7 mouse cellular contexts compared by ENCODE assay signal in the genomic region with DNA sequence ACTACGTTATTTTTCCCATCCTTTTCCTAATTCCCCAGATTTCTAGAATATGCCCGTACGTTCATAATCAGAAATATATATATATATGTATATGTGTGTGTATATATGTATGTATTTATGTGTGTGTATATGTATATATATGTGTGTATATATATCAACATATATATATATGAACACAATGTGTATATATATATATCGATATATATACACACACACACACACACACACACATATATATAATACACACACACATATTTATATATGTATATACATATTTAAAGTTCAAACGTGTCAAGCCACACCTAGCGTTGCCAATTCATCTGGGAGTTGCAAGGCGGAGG. TPM values are rescaled to one million over a fixed set of nuclear protein-coding genes. Genes with fewer than 3 reads are reported as not detected.
A peak's percentile ranks its signal among the peaks of the same experiment; 100 is the strongest.
DNase-seq lines count a peak whose midpoint lies in the region; ATAC-seq and TF ChIP-seq lines count a peak whose summit lies in the region.

No protein-coding gene starts in this region.

- H3K27ac ChIP-seq in lung, postnatal 0 days (ENCODE audit: low read length): peak overlapping the region; percentile 94
- peak overlapping the region; percentile 77 for H3K27ac ChIP-seq in forebrain, embryonic 12.5 days
- H3K27ac ChIP-seq in limb, embryonic 14.5 days (replicated peaks; ENCODE audit: low read depth, low read length): 0 out of 2 replicates have a peak overlapping the region, but pooled peaks have one; percentile 65
- peak overlapping the region; percentile 92 for H3K27ac ChIP-seq in stomach, embryonic 15.5 days

- TF ChIP-seq CTCF in lung, postnatal 0 days (IDR thresholded peaks at IDR 0.05): no peak

- 27% methylated on average over 7 of the region's 7 CpGs for WGBS in lung, postnatal 0 days
- WGBS in forebrain, embryonic 12.5 days: 43% methylated on average over 7 of the region's 7 CpGs
- WGBS in limb, embryonic 14.5 days: 41% methylated on average over 7 of the region's 7 CpGs
- 30% methylated on average over 7 of the region's 7 CpGs for WGBS in stomach, embryonic 15.5 days

- H3K36me3 ChIP-seq in lung, postnatal 0 days (ENCODE audit: insufficient read depth, low read length): no peaks in the 10 kb centered on the region
- H3K36me3 ChIP-seq in forebrain, embryonic 12.5 days (replicated peaks): no peaks in the 10 kb centered on the region
- no peaks in the 10 kb centered on the region for H3K36me3 ChIP-seq in limb, embryonic 14.5 days (ENCODE audit: control insufficient read depth, insufficient read depth, low read length)
- H3K36me3 ChIP-seq in stomach, embryonic 15.5 days: no peaks in the 10 kb centered on the region

- H3K9ac ChIP-seq in lung, postnatal 0 days (replicated peaks; ENCODE audit: low read depth): peak overlapping the region; percentile 52
- peak overlapping the region; percentile 60 for H3K9ac ChIP-seq in forebrain, embryonic 12.5 days
- peak overlapping the region; percentile 64 for H3K9ac ChIP-seq in limb, embryonic 14.5 days (ENCODE audit: low read depth, low read length, severe bottlenecking)
- peak overlapping the region; percentile 26; the same call in 1 of the 2 replicates for H3K9ac ChIP-seq in stomach, embryonic 15.5 days

- peak overlapping the region; percentile 55 for H3K4me3 ChIP-seq in lung, postnatal 0 days (ENCODE audit: low read depth, low read length)
- peak overlapping the region; percentile 50 for H3K4me3 ChIP-seq in forebrain, embryonic 12.5 days (replicated peaks)
- H3K4me3 ChIP-seq in limb, embryonic 14.5 days (replicated peaks; ENCODE audit: low read length): peak overlapping the region; percentile 48
- peak overlapping the region; percentile 59 for H3K4me3 ChIP-seq in stomach, embryonic 15.5 days (replicated peaks)

- H3K27me3 ChIP-seq in lung, postnatal 0 days (replicated peaks; ENCODE audit: insufficient read depth, low read length): no peaks in the 10 kb centered on the region
- peaks cover 6% of the 10 kb centered on the region; the same call in 1 of the 2 replicates for H3K27me3 ChIP-seq in forebrain, embryonic 12.5 days
- no peaks in the 10 kb centered on the region for H3K27me3 ChIP-seq in limb, embryonic 14.5 days (ENCODE audit: control insufficient read depth, insufficient read depth, low read length)
- H3K27me3 ChIP-seq in stomach, embryonic 15.5 days (replicated peaks): no peaks in the 10 kb centered on the region

- TF ChIP-seq POLR2A in limb, embryonic 14.5 days (IDR thresholded peaks at IDR 0.05; ENCODE audit: borderline replicate concordance, extremely low read depth, insufficient read depth, insufficient read length): no peak

- H3K4me1 ChIP-seq in lung, postnatal 0 days (ENCODE audit: insufficient read depth, low read depth, low read length): no peaks in the 10 kb centered on the region; the same call in 1 of the 2 replicates
- 0 out of 2 replicates have a peak, but pooled peaks cover 4% of the 10 kb centered on the region for H3K4me1 ChIP-seq in forebrain, embryonic 12.5 days
- H3K4me1 ChIP-seq in limb, embryonic 14.5 days (ENCODE audit: control insufficient read depth, insufficient read depth, low read length): no peaks in the 10 kb centered on the region
- H3K4me1 ChIP-seq in stomach, embryonic 15.5 days: no peaks in the 10 kb centered on the region

- no peak for TF ChIP-seq EP300 in lung, postnatal 0 days (IDR thresholded peaks at IDR 0.05)

- no peak for ATAC-seq in lung, postnatal 0 days
- peak; percentile 42; the same call in 1 of the 2 replicates for ATAC-seq in forebrain, embryonic 12.5 days (ENCODE audit: low FRiP score)
- no peak; the same call in 1 of the 2 replicates for ATAC-seq in limb, embryonic 14.5 days (ENCODE audit: low FRiP score, low read depth)
- ATAC-seq in stomach, embryonic 15.5 days (ENCODE audit: insufficient read depth, low FRiP score, low read depth): no peak

- no peaks in the 10 kb centered on the region for H3K9me3 ChIP-seq in lung, postnatal 0 days (ENCODE audit: low read length)
- H3K9me3 ChIP-seq in forebrain, embryonic 12.5 days: no peaks in the 10 kb centered on the region
- no peaks in the 10 kb centered on the region for H3K9me3 ChIP-seq in limb, embryonic 14.5 days (ENCODE audit: control insufficient read depth, low read length)
- no peaks in the 10 kb centered on the region for H3K9me3 ChIP-seq in stomach, embryonic 15.5 days

- DNase-seq in lung, postnatal 0 days (ENCODE audit: low spot score): no peak
- no peak for DNase-seq in lung, postnatal 4 days
- DNase-seq in limb, embryonic 14.5 days (ENCODE audit: low spot score): no peak
- no peak for DNase-seq in urinary bladder, postnatal 36 days (ENCODE audit: low spot score in 2 of 2)
- no peak for DNase-seq in gastrocnemius, postnatal 10 days

- H3K4me2 ChIP-seq in lung, postnatal 0 days (replicated peaks; ENCODE audit: low read depth, low read length): peak overlapping the region; percentile 53
- peak overlapping the region; percentile 63 for H3K4me2 ChIP-seq in forebrain, embryonic 12.5 days
- H3K4me2 ChIP-seq in limb, embryonic 14.5 days (replicated peaks; ENCODE audit: low read depth, low read length, severe bottlenecking): peak overlapping the region; percentile 56
- peak overlapping the region; percentile 56 for H3K4me2 ChIP-seq in stomach, embryonic 15.5 days

RNA-seq across cellular contexts. Expression of gene Rab6a, which starts 16.7 kb away (rescaled TPM):
- 76.8 and 88.2 TPM in 2 replicates for polyA plus RNA-seq in lung, postnatal 0 days (2015; fragmentation: Nextera tagmentation; extraction: Ambion mirVana)
- 146 and 157 TPM in 2 replicates for polyA plus RNA-seq in forebrain, embryonic 12.5 days (2016; fragmentation: Nextera tagmentation; extraction: Ambion mirVana)
- 76.7 and 78.7 TPM in 2 replicates for polyA plus RNA-seq in limb, embryonic 14.5 days (2012; rRNA removed)
- polyA plus RNA-seq in limb, embryonic 14.5 days (2014; fragmentation: Nextera tagmentation; extraction: Ambion mirVana): 113 and 126 TPM in 2 replicates
- polyA plus RNA-seq in stomach, embryonic 15.5 days (2015; fragmentation: Nextera tagmentation; extraction: Ambion mirVana): 100 and 107 TPM in 2 replicates
- total RNA-seq in gastrocnemius, postnatal 10 days (2021): 10 to 100 TPM; 74.9 to 75.2 TPM

RNA-seq across cellular contexts. Expression of gene Mrpl48, which starts 17.6 kb away (rescaled TPM):
- polyA plus RNA-seq in lung, postnatal 0 days (2015; fragmentation: Nextera tagmentation; extraction: Ambion mirVana): 76.0 and 77.5 TPM in 2 replicates
- 55.7 and 59.6 TPM in 2 replicates for polyA plus RNA-seq in forebrain, embryonic 12.5 days (2016; fragmentation: Nextera tagmentation; extraction: Ambion mirVana)
- 27.3 and 42.0 TPM in 2 replicates for polyA plus RNA-seq in limb, embryonic 14.5 days (2012; rRNA removed)
- polyA plus RNA-seq in limb, embryonic 14.5 days (2014; fragmentation: Nextera tagmentation; extraction: Ambion mirVana): 79.6 and 87.7 TPM in 2 replicates
- polyA plus RNA-seq in stomach, embryonic 15.5 days (2015; fragmentation: Nextera tagmentation; extraction: Ambion mirVana): 77.3 and 85.9 TPM in 2 replicates
- 10 to 100 TPM; 79.2 to 87.0 TPM for total RNA-seq in gastrocnemius, postnatal 10 days (2021)

RNA-seq across cellular contexts. Expression of gene Coa4, which starts 53.6 kb away (rescaled TPM):
- 17.0 and 18.2 TPM in 2 replicates for polyA plus RNA-seq in lung, postnatal 0 days (2015; fragmentation: Nextera tagmentation; extraction: Ambion mirVana)
- 12.6 and 15.1 TPM in 2 replicates for polyA plus RNA-seq in forebrain, embryonic 12.5 days (2016; fragmentation: Nextera tagmentation; extraction: Ambion mirVana)
- 13.5 and 15.5 TPM in 2 replicates for polyA plus RNA-seq in limb, embryonic 14.5 days (2012; rRNA removed)
- 22.2 and 22.3 TPM in 2 replicates for polyA plus RNA-seq in limb, embryonic 14.5 days (2014; fragmentation: Nextera tagmentation; extraction: Ambion mirVana)
- polyA plus RNA-seq in stomach, embryonic 15.5 days (2015; fragmentation: Nextera tagmentation; extraction: Ambion mirVana): 31.5 and 32.7 TPM in 2 replicates
- total RNA-seq in gastrocnemius, postnatal 10 days (2021): 1 to 10 TPM; 8.2 to 8.9 TPM
